Mouse (Mus musculus) bone marrow, adult 2 months (tissue): ENCODE data around the gene Hps1.

Experiments
- CTCF ChIP-seq: fragments of 200-500 bp; IDR thresholded peaks from 2 replicates; pipeline ENCODE4 v1.5.1; 2011; ENCODE audit warnings: low read length, control low read depth; ENCODE audit not compliant: control insufficient read depth, insufficient read depth
- POLR2A ChIP-seq: fragments of 200-500 bp; IDR thresholded peaks from 2 replicates; pipeline ENCODE4 v1.6.1; 2011; ENCODE audit warnings: low read depth, mild to moderate bottlenecking, control low read depth, low read length, borderline replicate concordance; ENCODE audit not compliant: control insufficient read depth

- no peak for TF ChIP-seq CTCF
- TF ChIP-seq POLR2A, result no peak
These were observed 38.0 kb upstream of the Hps1 start for GRCm38 (mm10) chr19:42817761-42818160.
